Mouse (Mus musculus): Measurements from ENCODE around the gene Spsb4. TPM values are rescaled to one million over a fixed set of nuclear protein-coding genes. Genes with fewer than 3 reads are reported as not detected.
"Not testable (repeated sequence)": the region's sequence is repeated elsewhere in the genome, so short reads cannot be mapped to it uniquely, and the experiment has no call there.

Gene Spsb4
- polyA plus RNA-seq, 1 experiment = 0.24 TPM

DNA sequence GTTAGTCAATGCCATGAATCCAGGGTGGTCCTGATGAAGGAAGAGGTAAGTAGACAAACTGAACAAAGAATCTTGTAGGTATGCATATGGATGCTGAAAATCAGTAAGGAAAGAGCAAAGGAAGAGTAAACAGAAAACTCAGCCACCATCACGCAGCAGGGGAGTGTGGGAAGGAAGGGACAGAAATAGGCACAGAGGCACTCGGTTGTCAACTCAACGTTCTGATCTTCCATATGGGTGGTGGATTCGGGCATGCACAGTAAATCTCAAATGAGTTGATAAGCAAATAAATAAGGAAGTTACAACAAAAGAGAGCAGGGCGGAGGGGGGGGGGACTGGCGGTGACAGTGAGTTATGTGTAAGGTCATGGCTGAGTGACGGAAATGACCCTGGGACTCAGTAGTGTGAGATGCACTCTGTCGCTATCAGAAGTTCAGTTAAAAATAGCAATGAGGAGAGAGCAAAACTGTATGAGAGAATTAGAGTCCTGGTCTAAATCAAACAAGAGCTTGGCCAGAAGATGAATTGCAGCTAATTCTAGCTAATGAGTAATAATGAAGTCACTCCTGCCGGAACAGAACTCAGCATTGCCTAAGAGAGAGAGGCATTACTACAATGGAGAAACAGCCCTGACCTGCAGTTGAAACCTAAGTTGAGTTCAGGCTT, 66.2 kb downstream of the Spsb4 start:
- Histone ChIP-seq H3K27ac (ENCODE audit: insufficient read depth, low read depth, low read length) (no peak overlapping the region), H3K36me3 (ENCODE audit: control insufficient read depth, insufficient read depth, low read length) (no peaks in the 10 kb centered on the region), H3K4me3 (ENCODE audit: low read depth, low read length) (no peak overlapping the region), H3K27me3 (ENCODE audit: control insufficient read depth, insufficient read depth, low read length) (no peaks in the 10 kb centered on the region), H3K4me1 (ENCODE audit: control insufficient read depth, insufficient read depth, insufficient read length, low read length) (peaks cover 2% of the 10 kb centered on the region; the same call in 1 of the 2 replicates)
- WGBS = 13% methylated on average over 9 of the region's 9 CpGs
- TF ChIP-seq CTCF (IDR thresholded peaks at IDR 0.05; ENCODE audit: extremely low read depth, insufficient read length, insufficient replicate concordance, low read depth, low read length) (no peak), POLR2A (IDR thresholded peaks at IDR 0.05; ENCODE audit: low read depth, low read length) (no peak)

DNA sequence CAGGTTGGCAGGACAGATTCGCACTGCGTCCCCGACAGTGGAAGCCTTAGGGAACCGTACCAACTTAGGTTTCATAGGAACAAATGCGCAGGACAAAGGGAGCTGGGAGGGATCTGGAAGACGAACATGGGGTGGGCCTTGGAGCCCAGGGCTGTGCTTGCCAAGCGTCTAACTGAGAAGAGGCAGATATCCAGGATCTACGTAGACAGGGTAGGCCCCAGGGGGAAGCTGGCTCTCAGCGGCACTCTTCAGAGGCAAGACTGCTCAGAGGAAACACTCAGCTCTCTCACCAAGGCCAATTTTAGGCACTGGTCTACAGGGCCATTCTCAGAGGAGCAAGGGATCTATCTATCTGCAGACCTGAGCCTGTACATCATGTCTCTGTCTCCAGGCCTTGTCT, 69.1 kb downstream of the Spsb4 start:
- TF ChIP-seq POLR2A (IDR thresholded peaks at IDR 0.05; ENCODE audit: low read depth, low read length) (no peak), CTCF (IDR thresholded peaks at IDR 0.05; ENCODE audit: extremely low read depth, insufficient read length, insufficient replicate concordance, low read depth, low read length) (no peak)
- 92% methylated on average over 9 of the region's 9 CpGs for WGBS
- H3K36me3 ChIP-seq (ENCODE audit: control insufficient read depth, insufficient read depth, low read length) = no peaks in the 10 kb centered on the region
- H3K27ac ChIP-seq (ENCODE audit: insufficient read depth, low read depth, low read length) = no peak overlapping the region
- H3K4me3 ChIP-seq (ENCODE audit: low read depth, low read length) = no peak overlapping the region
- H3K27me3 ChIP-seq (ENCODE audit: control insufficient read depth, insufficient read depth, low read length) = no peaks in the 10 kb centered on the region
- peaks cover 2% of the 10 kb centered on the region; the same call in 1 of the 2 replicates for H3K4me1 ChIP-seq (ENCODE audit: control insufficient read depth, insufficient read depth, insufficient read length, low read length)

DNA sequence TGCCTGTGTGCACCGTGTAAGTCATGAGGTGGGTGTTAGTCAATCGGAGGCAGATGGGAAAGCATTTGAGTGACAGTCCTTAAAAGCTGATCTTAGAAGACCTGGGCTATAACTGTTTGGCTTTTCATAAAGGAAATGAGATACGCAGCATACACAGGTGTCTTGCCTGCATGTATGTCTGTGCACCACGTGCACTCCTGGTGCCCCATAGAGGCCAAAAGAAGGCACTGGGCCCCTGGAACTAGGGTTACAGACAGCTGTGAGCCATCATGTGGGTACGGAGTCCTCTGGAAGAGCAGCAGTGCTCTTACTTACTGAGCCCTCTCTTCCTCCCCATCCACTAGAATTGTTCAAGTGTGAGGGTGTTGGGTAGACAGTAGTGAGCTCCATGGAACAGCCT, 70.1 kb downstream of the Spsb4 start:
- WGBS = 85% methylated on average over 5 of the region's 5 CpGs
- Histone ChIP-seq H3K27ac (ENCODE audit: insufficient read depth, low read depth, low read length) (no peak overlapping the region), H3K4me1 (ENCODE audit: control insufficient read depth, insufficient read depth, insufficient read length, low read length) (peaks cover 2% of the 10 kb centered on the region; the same call in 1 of the 2 replicates), H3K36me3 (ENCODE audit: control insufficient read depth, insufficient read depth, low read length) (no peaks in the 10 kb centered on the region), H3K27me3 (ENCODE audit: control insufficient read depth, insufficient read depth, low read length) (no peaks in the 10 kb centered on the region), H3K4me3 (ENCODE audit: low read depth, low read length) (no peak overlapping the region)
- no peak for TF ChIP-seq CTCF (IDR thresholded peaks at IDR 0.05; ENCODE audit: extremely low read depth, insufficient read length, insufficient replicate concordance, low read depth, low read length)
- TF ChIP-seq POLR2A (IDR thresholded peaks at IDR 0.05; ENCODE audit: low read depth, low read length) = no peak

DNA sequence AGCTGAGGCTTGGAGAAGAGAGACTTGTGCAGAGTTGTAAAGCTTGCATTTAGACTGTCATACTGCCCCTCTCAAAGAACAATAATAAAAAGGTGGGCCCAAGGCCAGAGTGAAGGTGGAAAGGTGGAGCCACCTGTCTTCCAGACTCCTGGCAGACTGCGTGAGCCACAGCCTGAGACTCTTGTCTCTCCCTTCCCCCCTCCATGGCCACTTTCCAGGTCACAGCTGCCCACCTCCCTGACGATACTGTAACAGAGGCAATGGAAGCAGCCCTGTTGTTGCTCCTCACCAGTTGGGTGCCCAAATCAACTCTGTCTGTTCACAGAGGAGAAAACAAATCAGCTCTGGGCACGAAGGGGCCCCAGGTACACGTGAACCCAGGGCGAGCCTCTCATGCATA, 71.5 kb downstream of the Spsb4 start:
- 52% methylated on average over 5 of the region's 5 CpGs for WGBS
- no peak overlapping the region for H3K27ac ChIP-seq (ENCODE audit: insufficient read depth, low read depth, low read length)
- TF ChIP-seq CTCF (IDR thresholded peaks at IDR 0.05; ENCODE audit: extremely low read depth, insufficient read length, insufficient replicate concordance, low read depth, low read length) (no peak), POLR2A (IDR thresholded peaks at IDR 0.05; ENCODE audit: low read depth, low read length) (no peak)
- no peaks in the 10 kb centered on the region for H3K27me3 ChIP-seq (ENCODE audit: control insufficient read depth, insufficient read depth, low read length)
- no peaks in the 10 kb centered on the region for H3K36me3 ChIP-seq (ENCODE audit: control insufficient read depth, insufficient read depth, low read length)
- no peaks in the 10 kb centered on the region; the same call in 1 of the 2 replicates for H3K4me1 ChIP-seq (ENCODE audit: control insufficient read depth, insufficient read depth, insufficient read length, low read length)
- no peak overlapping the region for H3K4me3 ChIP-seq (ENCODE audit: low read depth, low read length)

DNA sequence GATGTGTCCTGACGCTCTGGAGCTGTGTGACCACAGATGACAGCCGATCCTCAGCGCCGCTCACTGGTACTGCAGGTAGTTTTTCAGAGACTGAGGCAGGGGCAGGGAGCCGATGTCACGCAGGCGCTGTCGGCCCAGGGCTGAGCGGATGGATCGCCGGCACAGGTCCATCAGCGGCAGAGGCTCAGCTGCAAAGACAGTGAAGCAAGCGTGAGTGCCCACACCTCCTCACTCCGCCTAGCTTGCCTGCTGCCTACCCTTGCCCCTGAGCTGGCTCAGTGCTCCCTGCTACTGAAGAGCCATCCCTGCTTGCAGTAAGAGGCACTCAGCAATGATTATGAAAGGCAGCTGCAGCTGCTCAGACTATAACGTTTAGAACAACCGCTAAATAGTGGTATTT, 74.1 kb downstream of the Spsb4 start:
- TF ChIP-seq CTCF (IDR thresholded peaks at IDR 0.05; ENCODE audit: extremely low read depth, insufficient read length, insufficient replicate concordance, low read depth, low read length) = no peak
- TF ChIP-seq POLR2A (IDR thresholded peaks at IDR 0.05; ENCODE audit: low read depth, low read length) = no peak
- 75% methylated on average over 16 of the region's 16 CpGs for WGBS
- Histone ChIP-seq H3K27me3 (ENCODE audit: control insufficient read depth, insufficient read depth, low read length) (no peaks in the 10 kb centered on the region), H3K36me3 (ENCODE audit: control insufficient read depth, insufficient read depth, low read length) (no peaks in the 10 kb centered on the region), H3K4me1 (ENCODE audit: control insufficient read depth, insufficient read depth, insufficient read length, low read length) (no peaks in the 10 kb centered on the region), H3K4me3 (ENCODE audit: low read depth, low read length) (no peak overlapping the region), H3K27ac (ENCODE audit: insufficient read depth, low read depth, low read length) (no peak overlapping the region)

DNA sequence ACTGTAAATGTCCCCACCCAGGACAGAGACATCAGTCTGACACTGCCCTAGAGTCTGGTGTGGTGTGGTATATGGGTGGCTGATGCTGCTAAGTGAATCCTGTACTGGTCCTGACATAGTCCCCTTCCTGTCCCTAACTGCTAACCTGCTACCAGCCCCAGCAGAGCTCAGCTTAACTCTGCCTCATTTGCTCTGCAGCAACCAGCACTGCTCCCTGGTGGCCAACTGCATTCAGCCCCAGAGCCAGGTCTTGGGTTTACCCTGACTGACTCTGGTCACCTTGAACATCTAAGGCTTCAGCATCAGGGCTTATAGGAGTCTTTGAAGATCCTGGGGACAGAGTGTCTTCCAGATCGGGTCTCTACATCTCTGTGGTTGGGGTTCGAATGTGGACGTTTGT, 75.7 kb downstream of the Spsb4 start:
- Histone ChIP-seq H3K4me1 (ENCODE audit: control insufficient read depth, insufficient read depth, insufficient read length, low read length) (no peaks in the 10 kb centered on the region), H3K27me3 (ENCODE audit: control insufficient read depth, insufficient read depth, low read length) (no peaks in the 10 kb centered on the region), H3K4me3 (ENCODE audit: low read depth, low read length) (no peak overlapping the region), H3K36me3 (ENCODE audit: control insufficient read depth, insufficient read depth, low read length) (no peaks in the 10 kb centered on the region), H3K27ac (ENCODE audit: insufficient read depth, low read depth, low read length) (no peak overlapping the region)
- WGBS = 82% methylated on average over 3 of the region's 3 CpGs
- TF ChIP-seq POLR2A (IDR thresholded peaks at IDR 0.05; ENCODE audit: low read depth, low read length) = no peak
- peak; percentile 35; the same call in 1 of the 2 replicates for TF ChIP-seq CTCF (IDR thresholded peaks at IDR 0.05; ENCODE audit: extremely low read depth, insufficient read length, insufficient replicate concordance, low read depth, low read length)

DNA sequence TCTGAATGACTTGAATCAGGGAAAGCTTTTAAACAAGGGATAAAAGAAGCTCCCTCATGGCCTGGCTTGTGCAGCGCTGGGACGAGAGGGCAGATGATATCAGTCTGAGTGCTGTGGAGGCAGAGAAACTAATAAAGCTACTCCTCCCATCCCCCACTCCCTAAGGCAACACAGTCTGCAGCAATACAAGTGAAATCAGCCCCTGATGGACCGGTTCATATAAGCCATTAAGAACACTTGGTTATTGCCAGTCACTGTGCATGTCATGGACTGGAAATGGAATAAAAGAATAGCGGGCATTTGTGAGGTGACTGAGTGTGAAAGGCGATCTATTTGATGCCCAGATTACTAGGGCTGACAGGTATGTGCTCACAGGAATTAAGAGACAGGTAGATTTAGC, 79.8 kb downstream of the Spsb4 start:
- H3K36me3 ChIP-seq (ENCODE audit: control insufficient read depth, insufficient read depth, low read length) = no peaks in the 10 kb centered on the region
- WGBS = 84% methylated on average over 5 of the region's 5 CpGs
- no peak overlapping the region for H3K4me3 ChIP-seq (ENCODE audit: low read depth, low read length)
- no peak for TF ChIP-seq CTCF (IDR thresholded peaks at IDR 0.05; ENCODE audit: extremely low read depth, insufficient read length, insufficient replicate concordance, low read depth, low read length)
- no peak for TF ChIP-seq POLR2A (IDR thresholded peaks at IDR 0.05; ENCODE audit: low read depth, low read length)
- no peak overlapping the region for H3K27ac ChIP-seq (ENCODE audit: insufficient read depth, low read depth, low read length)
- no peaks in the 10 kb centered on the region for H3K4me1 ChIP-seq (ENCODE audit: control insufficient read depth, insufficient read depth, insufficient read length, low read length)
- no peaks in the 10 kb centered on the region for H3K27me3 ChIP-seq (ENCODE audit: control insufficient read depth, insufficient read depth, low read length)

DNA sequence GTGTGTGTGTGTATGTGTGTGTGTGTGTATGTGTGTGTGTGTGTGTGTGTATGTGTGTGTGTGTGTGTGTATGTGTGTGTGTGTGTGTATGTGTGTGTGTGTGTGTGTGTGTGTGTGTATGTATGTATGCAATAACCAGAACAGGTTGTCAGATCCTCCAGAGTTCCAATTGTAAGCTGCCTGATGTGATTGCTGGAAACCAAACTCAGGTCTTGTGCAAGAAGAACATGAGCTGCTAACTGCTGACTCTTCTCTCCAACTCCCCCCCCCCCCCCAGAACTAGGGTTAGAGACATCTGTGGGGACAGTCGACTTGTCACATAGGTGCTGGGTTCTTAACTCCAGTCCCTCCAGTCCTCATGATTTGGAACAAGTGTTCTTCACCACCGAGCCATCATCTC, 82.2 kb downstream of the Spsb4 start:
- H3K36me3 ChIP-seq (ENCODE audit: control insufficient read depth, insufficient read depth, low read length); H3K27me3 ChIP-seq (ENCODE audit: control insufficient read depth, insufficient read depth, low read length); H3K4me1 ChIP-seq (ENCODE audit: control insufficient read depth, insufficient read depth, insufficient read length, low read length); H3K27ac ChIP-seq (ENCODE audit: insufficient read depth, low read depth, low read length); H3K4me3 ChIP-seq (ENCODE audit: low read depth, low read length): not testable (repeated sequence)
- 92% methylated on average over 2 of the region's 2 CpGs for WGBS

All from small intestine, adult 2 months (tissue).